Mouse (Mus musculus): ENCODE measurements around the gene Otulin.

Otulin gene

GRCm38 (mm10) chr15:27508169-27508568, 122.3 kb downstream of the Otulin start:
- intact Hi-C loops (cut with DNase I), result no loop called here

- intact Hi-C loops (cut with DNase I), result no loop called here
Measured at GRCm38 (mm10) chr15:27506893-27507596, 123.4 kb downstream of the Otulin start.

- intact Hi-C loops (cut with DNase I), result no loop called here
Measured at GRCm38 (mm10) chr15:27506127-27506886, 124.2 kb downstream of the Otulin start.

GRCm38 (mm10) chr15:27503801-27504730, 126.4 kb downstream of the Otulin start:
- intact Hi-C loops (cut with DNase I), result no loop called here

GRCm38 (mm10) chr15:27503221-27503620, 127.3 kb downstream of the Otulin start:
- intact Hi-C loops (cut with DNase I), result no loop called here

GRCm38 (mm10) chr15:27502338-27502737, 128.2 kb downstream of the Otulin start:
- intact Hi-C loops (cut with DNase I), result no loop called here

- intact Hi-C loops (cut with DNase I), result no loop called here
Measured at GRCm38 (mm10) chr15:27500390-27500789, 130.1 kb downstream of the Otulin start.

GRCm38 (mm10) chr15:27498078-27498477, 132.4 kb downstream of the Otulin start:
- intact Hi-C loops (cut with DNase I), result no loop called here

GRCm38 (mm10) chr15:27497300-27497997, 133.0 kb downstream of the Otulin start:
- intact Hi-C loops (cut with DNase I), result no loop called here

GRCm38 (mm10) chr15:27496596-27497299, 133.7 kb downstream of the Otulin start:
- intact Hi-C loops (cut with DNase I), result no loop called here

GRCm38 (mm10) chr15:27495981-27496401, 134.5 kb downstream of the Otulin start:
- intact Hi-C loops (cut with DNase I), result no loop called here

GRCm38 (mm10) chr15:27493516-27493915, 137.0 kb downstream of the Otulin start:
- intact Hi-C loops (cut with DNase I), result no loop called here

- intact Hi-C loops (cut with DNase I), result no loop called here
Measured at GRCm38 (mm10) chr15:27492734-27493133, 137.8 kb downstream of the Otulin start.

Small RNA genes within 50 kb of the gene (microRNA-seq; reads per million reads assigned to microRNA genes)
- 0.11 to 0.62 reads per million in 2 experiments for gene Mir7117
